Mouse (Mus musculus) large intestine, adult 2 months (tissue): Measurements from ENCODE around the gene Serpini2. TPM values are rescaled to one million over a fixed set of nuclear protein-coding genes. Genes with fewer than 3 reads are reported as not detected.
A peak's percentile ranks its signal among the peaks of the same experiment; 100 is the strongest.
"Not testable (repeated sequence)": the region's sequence is repeated elsewhere in the genome, so short reads cannot be mapped to it uniquely, and the experiment has no call there.

ENCODE experiments used
- DNase-seq: peaks from one replicate; pipeline ENCODE4 v3.0.0-alpha.2; 2012; ENCODE audit warnings: low read depth, low spot score
- WGBS: fragments of 180-500 bp; shearing (Covaris S2); methylation state at CpG from one replicate; pipeline ENCODE4 v1.1.7; 2018; 5-methylcytosine and 5-hydroxymethylcytosine counted together
- polyA plus RNA-seq: library from polyadenylated mRNA; depleted of rRNA; stranded (reverse); fragments of >200 nt; gene quantifications from 2 replicates; pipeline ENCODE4 v1.2.3, GENCODE M21; 2012; rRNA removed

Serpini2 gene
- not detected in 2 replicates for polyA plus RNA-seq

DNA sequence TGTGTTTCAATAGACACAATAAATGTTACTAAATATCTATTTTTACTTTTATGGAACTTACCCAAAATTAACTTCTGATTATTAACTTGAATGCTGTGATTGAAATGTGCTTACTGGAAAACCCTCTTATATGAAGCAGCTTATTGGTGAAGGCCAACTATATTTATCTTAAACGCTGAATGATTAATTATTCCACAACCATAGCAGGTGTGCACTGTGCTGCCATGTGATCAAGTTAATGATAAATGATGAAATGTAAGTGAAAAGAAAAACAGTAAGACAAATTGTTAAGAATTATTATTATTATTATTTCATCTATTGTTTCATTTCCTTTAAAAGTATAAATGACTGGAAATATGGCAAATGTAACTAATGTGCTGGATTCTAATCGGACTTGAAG is at the start of gene Serpini2:
TSS of gene Serpini2 (minus strand) at position 101 of the 400 bp plus-strand sequence.
- 77% methylated on average over 2 of the region's 2 CpGs for WGBS
- no peak for DNase-seq

DNA sequence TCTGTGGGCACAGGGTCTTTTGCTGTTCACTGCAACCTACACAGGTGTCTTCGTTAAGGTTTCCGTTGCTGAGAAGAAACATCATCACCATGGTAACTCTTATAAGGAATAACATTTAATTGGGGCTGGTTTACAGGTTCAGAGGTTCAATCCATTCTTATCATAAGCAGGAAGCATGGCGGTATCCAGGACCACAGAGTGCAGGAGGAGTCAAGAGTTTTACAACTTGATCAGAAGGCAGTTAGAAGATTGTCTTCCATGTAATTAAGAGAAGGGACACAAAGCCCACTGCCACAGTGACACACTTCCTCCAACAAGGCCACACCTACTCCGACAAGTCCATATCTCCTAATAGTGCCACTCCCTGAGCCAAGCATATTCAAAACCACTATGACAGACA is 39.0 kb upstream of the Serpini2 start:
- 35% methylated on average over 4 of the region's 4 CpGs for WGBS

GRCm38 (mm10) chr3:75308228-75308627 is 38.4 kb upstream of the Serpini2 start:
- 58% methylated on average over 3 of the region's 3 CpGs for WGBS
- no peak for DNase-seq

More for the DNA sequence above, 39.0 kb upstream of the Serpini2 start:
- DNase-seq, result peak; percentile 43

- peak; percentile 45 for DNase-seq
- 31% methylated on average over 3 of the region's 3 CpGs for WGBS
Observed at GRCm38 (mm10) chr3:75305584-75305983, 35.7 kb upstream of the Serpini2 start.

DNA sequence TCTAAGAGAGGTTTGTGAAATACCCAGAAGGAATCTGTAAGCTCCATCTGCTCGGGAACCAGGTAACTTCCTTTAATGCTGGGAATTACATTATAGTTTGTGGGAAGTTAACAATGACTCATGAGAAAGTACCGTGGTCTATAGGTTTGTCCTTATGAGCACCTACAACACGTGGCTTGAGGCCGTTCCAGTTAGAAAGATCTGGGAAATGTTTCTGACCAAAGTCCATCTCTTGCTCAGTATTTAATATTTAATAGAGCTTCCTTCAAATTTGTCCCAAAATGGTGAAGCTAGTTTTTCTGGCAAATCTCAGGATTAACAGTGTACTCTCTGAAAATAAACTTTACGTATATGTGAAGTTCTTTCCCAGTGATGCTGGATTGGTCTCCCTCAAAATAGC is 34.7 kb upstream of the Serpini2 start:
- WGBS, result 45% methylated on average over 5 of the region's 5 CpGs
- DNase-seq, result no peak

- DNase-seq, result no peak
- 77% methylated on average over 2 of the region's 2 CpGs for WGBS
Observed at GRCm38 (mm10) chr3:75301072-75301471, 31.2 kb upstream of the Serpini2 start.

- 92% methylated on average over 1 of the region's 1 CpGs for WGBS
- DNase-seq, result not testable (repeated sequence)
Observed at GRCm38 (mm10) chr3:75299464-75299863, 29.6 kb upstream of the Serpini2 start.

DNA sequence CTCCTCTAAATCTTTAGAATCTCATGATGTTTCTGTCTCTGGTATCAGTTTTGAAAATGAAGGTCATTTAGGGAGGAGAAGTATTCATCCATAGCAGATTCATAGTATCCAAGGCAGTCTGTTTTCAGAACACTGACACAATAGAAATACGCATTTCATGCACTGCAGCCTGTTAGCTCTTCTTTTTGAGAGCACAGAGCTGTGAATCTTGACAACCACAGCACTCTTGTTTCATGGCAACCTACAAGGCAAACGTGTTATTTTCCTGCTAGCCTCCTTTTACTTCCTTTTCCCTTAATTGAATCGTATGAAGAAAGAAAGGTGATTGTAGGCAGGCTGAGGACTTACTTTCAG is 27.9 kb upstream of the Serpini2 start:
- DNase-seq, result no peak
- 37% methylated on average over 3 of the region's 3 CpGs for WGBS

DNA sequence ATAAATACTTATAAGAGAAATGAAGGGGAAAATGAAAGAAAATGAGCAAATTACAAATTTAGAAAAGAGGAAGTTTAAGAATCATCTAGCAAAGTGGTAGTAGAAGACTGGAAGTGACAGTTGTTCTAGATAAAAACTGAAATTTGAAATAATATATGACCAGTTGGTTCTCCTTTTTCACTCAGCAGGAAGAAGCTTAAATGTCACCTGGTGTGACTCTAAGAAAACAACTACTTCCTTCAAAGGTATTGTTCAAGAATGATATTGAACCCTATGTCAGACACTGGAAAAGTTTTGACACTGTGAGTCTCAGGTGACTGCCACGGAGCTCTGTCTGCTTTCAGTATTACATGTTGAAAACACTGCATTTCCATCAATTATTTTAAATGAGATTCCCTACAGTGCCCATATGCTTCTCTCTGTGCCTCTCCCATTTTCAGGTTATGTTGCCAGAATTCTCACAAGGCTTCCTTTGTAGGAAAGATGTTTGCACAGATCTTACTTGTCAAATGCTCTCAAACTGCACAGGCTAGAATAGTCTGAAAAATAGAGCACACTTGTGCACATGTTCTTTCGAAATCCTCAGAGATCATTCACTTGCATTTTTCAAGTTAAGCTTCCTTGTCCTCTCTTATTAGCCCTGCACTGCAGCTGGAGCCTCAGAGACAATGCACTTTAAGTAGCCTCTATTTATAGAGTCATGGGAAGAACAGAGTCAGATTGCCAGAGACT is 27.3 kb upstream of the Serpini2 start:
- DNase-seq, result no peak
- WGBS, result 31% methylated on average over 2 of the region's 2 CpGs

DNA sequence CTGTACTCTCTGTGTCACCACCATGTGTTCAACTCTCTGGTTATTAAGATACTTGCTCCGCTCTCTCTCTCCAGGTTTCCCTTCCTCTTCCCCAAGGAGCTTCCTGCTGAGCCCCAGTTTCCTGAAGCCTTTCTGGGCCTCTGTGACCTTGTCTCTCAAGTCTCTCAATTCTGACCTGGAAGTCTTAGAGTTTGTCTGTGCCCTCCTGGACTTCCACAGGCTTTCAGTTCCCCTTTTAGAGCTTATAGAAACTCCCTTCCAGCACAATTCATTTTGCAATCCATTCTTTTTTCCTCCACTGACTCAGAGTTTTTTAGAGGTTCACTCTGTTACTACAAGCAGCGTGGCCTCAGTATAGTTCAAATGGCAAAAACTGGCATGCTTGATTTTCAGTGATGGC is 23.4 kb upstream of the Serpini2 start:
- whole genome bisulfite sequencing, result 84% methylated on average over 2 of the region's 2 CpGs
- DNase-seq, result no peak

DNA sequence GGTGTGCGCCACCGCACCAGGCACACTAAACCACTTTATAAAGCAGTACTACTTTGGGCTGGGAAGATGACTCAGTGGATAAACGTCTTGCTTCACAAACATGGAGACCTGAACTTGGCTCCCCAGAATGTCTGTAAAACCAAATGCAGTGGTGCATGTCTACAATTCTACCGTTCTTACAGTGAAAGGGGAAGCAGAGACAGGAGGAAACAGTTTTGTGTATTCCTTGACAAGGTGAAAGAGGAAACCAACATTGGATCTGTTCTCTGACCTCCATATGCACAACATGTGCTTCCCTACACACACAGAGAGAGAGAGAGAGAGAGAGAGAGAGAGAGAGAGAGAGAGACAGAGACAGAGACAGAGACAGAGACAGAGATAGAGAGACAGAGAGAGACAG is 7.6 kb upstream of the Serpini2 start:
- WGBS, result 65% methylated on average over 4 of the region's 4 CpGs
- no peak for DNase-seq

GRCm38 (mm10) chr3:75276522-75276921 is 6.6 kb upstream of the Serpini2 start:
- 82% methylated on average over 3 of the region's 3 CpGs for WGBS
- no peak for DNase-seq

DNA sequence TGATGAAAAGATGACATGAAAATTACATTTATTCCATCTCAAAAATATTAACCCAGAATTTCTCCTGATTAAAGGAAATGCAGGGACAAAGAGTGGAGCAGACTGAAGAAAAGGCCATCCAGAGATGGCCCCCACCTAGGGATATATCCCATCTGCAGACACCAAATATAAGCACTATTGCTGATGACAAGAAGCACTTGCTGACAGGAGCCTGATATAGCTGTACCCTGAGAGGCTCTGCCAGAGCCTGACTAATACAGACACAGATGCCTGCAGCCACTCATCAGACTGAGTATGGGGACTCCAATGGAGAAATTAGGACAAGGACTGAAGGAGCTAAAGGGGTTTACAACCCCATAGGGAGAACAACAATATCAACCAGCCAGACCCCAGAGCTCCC is 5.2 kb upstream of the Serpini2 start:
- DNase-seq, result no peak

- DNase-seq, result no peak
Observed at GRCm38 (mm10) chr3:75259356-75259755, 10.5 kb downstream of the Serpini2 start.

GRCm38 (mm10) chr3:75219694-75220093 is 50.2 kb downstream of the Serpini2 start:
- no peak for DNase-seq
- WGBS, result 73% methylated on average over 3 of the region's 3 CpGs

DNA sequence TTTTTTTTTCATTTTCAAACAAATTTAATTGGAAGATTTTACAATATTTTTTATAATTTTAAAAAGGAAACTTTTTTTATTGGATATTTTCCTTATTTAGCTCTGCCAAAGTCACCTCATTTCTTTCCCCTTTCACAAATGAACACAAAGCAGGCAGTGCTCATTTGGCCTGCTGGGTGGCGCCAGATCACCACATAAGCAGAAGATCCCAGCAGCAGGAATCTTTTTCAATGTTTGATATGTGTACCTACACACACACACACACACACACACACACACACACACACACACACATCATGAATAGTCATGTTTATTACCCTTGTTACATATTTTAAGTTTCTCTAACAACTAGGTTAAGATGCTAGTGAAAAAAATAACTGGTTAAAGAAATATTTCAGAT is 50.7 kb downstream of the Serpini2 start:
- no peak for DNase-seq
- 7% methylated on average over 1 of the region's 1 CpGs for WGBS

DNA sequence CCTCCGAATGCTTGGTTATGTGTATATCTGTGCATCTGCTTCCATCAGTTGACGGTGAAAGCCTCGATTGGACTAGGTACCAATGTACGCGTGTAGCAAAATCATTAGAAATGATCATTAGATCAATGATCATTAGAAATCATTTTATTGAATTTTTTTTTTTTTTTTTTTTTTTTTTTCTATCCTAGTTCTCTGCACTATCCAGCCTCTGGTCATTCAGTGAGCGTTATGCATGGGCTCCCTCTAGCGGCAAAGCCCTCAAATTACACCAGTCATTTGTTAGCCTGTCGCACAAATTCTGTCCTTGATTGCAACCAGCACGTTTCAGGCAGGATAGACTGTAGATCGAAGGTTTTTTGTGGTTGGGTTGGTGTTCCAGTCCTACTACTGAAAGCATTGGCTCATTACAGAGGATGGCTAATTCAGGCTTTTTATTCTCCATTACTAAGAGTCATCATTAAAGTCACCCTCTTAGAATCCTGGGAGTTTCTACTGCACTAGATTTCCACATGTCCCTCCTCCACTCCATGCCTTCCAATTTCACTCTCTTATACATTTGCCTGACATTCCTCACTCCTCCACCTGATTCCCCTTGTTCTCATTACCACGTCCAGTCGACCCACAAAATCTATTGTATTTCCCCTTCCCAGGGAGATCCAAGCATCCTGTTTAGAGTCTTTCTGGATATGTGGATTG is 66.9 kb downstream of the Serpini2 start:
- 35% methylated on average over 12 of the region's 12 CpGs for WGBS
- no peak for DNase-seq

Other genes with a start within 250 kb of the Serpini2 start
- not detected in 2 replicates for gene Zbbx, start 105.0 kb downstream of the Serpini2 start, polyA plus RNA-seq
- gene Wdr49, start 212.1 kb upstream of the Serpini2 start, polyA plus RNA-seq, result not detected in 2 replicates